Mouse (Mus musculus) ZHBTc4 (cell line): ENCODE data around the gene Eef1akmt2.

Source experiments
- DNase-seq: peaks from one replicate; pipeline ENCODE4 v3.0.0-alpha.2; 2011; ENCODE audit warnings: low read depth, low spot score

The Eef1akmt2 gene

GRCm38 (mm10) chr7:132873043-132873442 lies 20.6 kb upstream of the Eef1akmt2 start:
- DNase-seq, result no peak

- DNase-seq, result no peak
Measured at GRCm38 (mm10) chr7:132866316-132866715, 13.8 kb upstream of the Eef1akmt2 start.

GRCm38 (mm10) chr7:132859042-132859958 lies 6.8 kb upstream of the Eef1akmt2 start, which contains the start of gene Abraxas2:
Gene Abraxas2, plus strand, starts transcription at chr7:132859225.
- DNase-seq, result peak; percentile 95

GRCm38 (mm10) chr7:132858043-132858608 lies 5.7 kb upstream of the Eef1akmt2 start:
- peak; percentile 40 for DNase-seq

- DNase-seq, result no peak
Measured at GRCm38 (mm10) chr7:132856083-132856482, 3.6 kb upstream of the Eef1akmt2 start.

- peak; percentile 16 for DNase-seq
Measured at GRCm38 (mm10) chr7:132853946-132854345, 1.5 kb upstream of the Eef1akmt2 start.

- DNase-seq, result no peak
Measured at GRCm38 (mm10) chr7:132853361-132853760, 888 bp upstream of the Eef1akmt2 start.

GRCm38 (mm10) chr7:132843152-132843551 lies 9.3 kb downstream of the Eef1akmt2 start:
- DNase-seq, result no peak

- DNase-seq, result no peak
Measured at GRCm38 (mm10) chr7:132842455-132842854, 10.0 kb downstream of the Eef1akmt2 start.

GRCm38 (mm10) chr7:132841287-132841686 lies 11.2 kb downstream of the Eef1akmt2 start:
- DNase-seq, result no peak

- no peak for DNase-seq
Measured at GRCm38 (mm10) chr7:132830955-132831354, 21.5 kb downstream of the Eef1akmt2 start.

- no peak for DNase-seq
Measured at GRCm38 (mm10) chr7:132824346-132825022, 28.0 kb downstream of the Eef1akmt2 start.

- DNase-seq, result no peak
Measured at GRCm38 (mm10) chr7:132823832-132824231, 28.6 kb downstream of the Eef1akmt2 start.

- DNase-seq, result no peak
Measured at GRCm38 (mm10) chr7:132820692-132821091, 31.8 kb downstream of the Eef1akmt2 start.

- DNase-seq, result no peak
Measured at GRCm38 (mm10) chr7:132817056-132817455, 35.4 kb downstream of the Eef1akmt2 start.

- no peak for DNase-seq
Measured at GRCm38 (mm10) chr7:132816528-132816927, 35.9 kb downstream of the Eef1akmt2 start.

- DNase-seq, result no peak
Measured at GRCm38 (mm10) chr7:132815081-132815480, 37.4 kb downstream of the Eef1akmt2 start.

GRCm38 (mm10) chr7:132814089-132814450 lies 38.4 kb downstream of the Eef1akmt2 start:
- DNase-seq, result no peak

- DNase-seq, result peak; percentile 77
Measured at GRCm38 (mm10) chr7:132813416-132814088, 38.9 kb downstream of the Eef1akmt2 start, which contains the start of gene Fam53b. Gene Fam53b, minus strand, starts transcription at chr7:132813886.

- DNase-seq, result peak; percentile 77
Measured at GRCm38 (mm10) chr7:132812619-132813415, 39.7 kb downstream of the Eef1akmt2 start.
